Mouse (Mus musculus): ENCODE data around the gene Mien1.

The Mien1 gene

DNA sequence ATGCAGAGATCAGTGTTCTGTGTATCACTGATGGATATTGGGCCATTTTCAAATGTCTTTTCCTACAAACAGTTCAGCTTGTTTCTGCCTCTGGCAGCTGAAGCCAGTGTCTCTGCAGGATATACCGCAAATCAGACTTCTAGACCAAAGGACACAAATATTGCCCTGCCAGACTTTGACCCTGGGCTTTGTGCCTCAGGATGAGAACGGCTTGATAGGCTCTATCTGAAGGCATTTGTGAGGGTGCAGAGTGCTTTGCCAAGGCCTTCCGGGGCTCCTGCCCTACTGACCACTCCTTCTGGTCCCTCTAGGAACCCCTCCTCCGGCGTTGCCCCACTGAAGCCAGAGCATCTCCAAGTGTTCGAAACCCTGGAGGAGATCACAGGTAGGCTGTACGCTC is 12.2 kb downstream of the Mien1 start:
- DNase-seq (ENCODE audit: low read depth, low spot score) = no peak

DNA sequence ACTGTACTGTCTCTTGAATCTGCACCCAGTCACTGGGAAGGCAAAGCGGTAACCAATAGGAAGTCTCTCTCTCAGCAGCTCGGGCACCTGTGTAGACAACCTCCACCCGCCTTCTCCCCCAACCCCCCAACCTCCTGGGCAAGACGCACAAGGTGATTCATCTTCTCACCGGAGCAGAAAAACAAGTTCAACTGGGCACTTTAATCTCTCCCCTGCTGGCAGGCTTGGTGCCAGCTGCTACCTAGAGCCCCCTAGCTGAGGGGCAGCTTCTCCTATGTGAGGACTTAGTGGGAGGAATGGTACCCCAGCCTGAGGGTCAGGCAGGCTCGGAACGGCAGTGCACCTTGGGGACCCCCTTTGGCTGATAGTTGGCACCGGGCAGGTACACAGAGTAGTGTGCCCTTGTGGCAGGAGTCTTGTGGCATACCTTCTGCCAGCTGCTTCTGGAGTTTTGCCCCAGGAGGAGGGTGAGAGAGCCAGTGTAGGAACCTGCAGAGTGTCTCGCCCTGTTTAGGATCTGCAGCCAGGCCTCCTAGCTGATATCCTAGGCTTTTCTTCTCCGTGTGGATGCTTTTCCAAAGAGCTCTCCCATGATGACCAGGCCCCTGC is 19.7 kb downstream of the Mien1 start:
- no peak for DNase-seq (ENCODE audit: low read depth, low spot score)

DNA sequence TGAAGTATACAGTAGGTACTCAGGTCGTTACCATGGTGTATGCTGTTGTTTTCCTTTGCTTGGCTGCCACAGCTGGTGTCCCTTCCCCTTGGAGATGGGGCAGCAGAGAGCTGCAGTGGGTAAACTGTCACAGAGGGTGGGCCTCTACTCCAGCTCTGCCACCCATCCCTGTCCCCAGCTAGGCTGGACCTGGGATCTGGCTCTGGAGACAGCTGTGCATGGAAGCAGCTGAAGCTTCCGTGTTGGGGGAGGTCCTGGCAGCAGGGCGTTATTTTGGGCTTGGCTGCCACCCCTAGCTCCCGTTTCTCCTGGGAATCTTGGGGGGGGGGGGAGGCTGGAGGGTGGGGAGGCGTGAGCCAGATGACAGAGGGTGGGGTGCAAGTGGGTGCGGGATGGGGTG is 20.5 kb downstream of the Mien1 start:
- no peak for DNase-seq (ENCODE audit: low read depth, low spot score)

GRCm38 (mm10) chr11:98417074-98417473 is 21.7 kb downstream of the Mien1 start:
- DNase-seq (ENCODE audit: low read depth, low spot score) = no peak

DNA sequence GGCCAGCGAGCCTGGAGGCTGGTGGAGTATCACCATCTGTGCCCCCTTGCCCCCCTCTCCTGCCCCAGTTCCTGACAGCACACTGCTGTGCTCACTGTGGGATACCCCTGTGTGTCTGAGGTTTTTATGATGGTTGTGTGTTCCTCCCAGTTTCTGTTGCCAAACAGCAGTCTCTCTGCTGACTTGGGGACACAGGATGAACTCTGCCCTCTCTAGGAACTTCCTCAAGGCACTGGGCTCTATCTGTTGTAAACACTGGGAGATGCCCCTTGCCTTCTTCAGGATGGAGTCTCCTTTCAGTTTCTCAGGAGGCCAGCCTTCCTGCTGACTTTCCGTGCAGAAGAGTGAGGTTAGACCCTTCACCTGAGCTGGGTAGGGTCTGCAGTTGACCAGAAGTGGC is 24.6 kb downstream of the Mien1 start:
- DNase-seq (ENCODE audit: low read depth, low spot score) = no peak

DNA sequence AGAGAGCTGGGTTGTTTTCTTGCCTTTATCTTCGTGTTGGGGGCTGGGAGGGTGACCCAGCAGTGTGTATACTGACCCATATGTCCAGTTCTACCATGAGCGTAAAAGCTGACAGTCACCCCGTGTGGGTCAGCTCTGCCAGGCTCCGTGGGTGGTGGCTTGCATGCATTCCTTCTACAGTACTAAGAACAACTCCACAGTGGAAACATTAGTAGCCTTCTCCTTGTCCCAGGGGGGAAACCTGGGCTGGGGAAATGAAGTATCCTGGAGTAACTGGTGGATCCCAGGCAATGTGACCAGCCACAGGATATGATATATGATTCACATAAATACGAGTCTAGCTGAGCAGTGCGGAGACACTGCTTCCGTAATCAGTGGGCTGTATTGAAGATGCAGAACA is 25.1 kb downstream of the Mien1 start:
- no peak for DNase-seq (ENCODE audit: low read depth, low spot score)

GRCm38 (mm10) chr11:98412797-98413301 is 25.9 kb downstream of the Mien1 start:
- peak; percentile 38 for DNase-seq (ENCODE audit: low read depth, low spot score)

DNA sequence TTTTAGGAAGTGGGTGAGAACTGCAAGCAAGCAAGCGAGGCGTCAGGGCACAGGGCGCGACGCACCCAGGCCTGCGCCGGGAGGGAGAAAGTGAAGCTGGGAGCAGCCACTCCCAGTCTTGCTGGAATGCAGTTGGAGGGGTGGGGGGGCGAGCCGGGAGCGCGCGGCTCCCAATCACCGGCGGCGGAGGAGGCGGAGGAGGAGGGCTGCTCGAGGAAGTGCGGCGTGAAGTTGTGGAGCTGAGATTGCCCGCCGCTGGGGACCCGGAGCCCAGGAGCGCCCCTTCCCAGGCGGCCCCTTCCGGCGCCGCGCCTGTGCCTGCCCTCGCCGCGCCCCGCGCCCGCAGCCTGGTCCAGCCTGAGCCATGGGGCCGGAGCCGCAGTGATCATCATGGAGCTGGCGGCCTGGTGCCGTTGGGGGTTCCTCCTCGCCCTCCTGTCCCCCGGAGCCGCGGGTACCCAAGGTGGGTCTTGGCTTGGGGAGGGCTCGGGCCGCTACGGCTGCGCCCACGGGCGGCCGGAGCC is 26.5 kb downstream of the Mien1 start, which contains the start of gene Erbb2:
TSS of gene Erbb2 (plus strand) at position 198 of the 524 bp plus-strand sequence.
- peak; percentile 89 for DNase-seq (ENCODE audit: low read depth, low spot score)

GRCm38 (mm10) chr11:98409341-98409822 is 29.4 kb downstream of the Mien1 start:
- DNase-seq (ENCODE audit: low read depth, low spot score) = peak; percentile 61

DNA sequence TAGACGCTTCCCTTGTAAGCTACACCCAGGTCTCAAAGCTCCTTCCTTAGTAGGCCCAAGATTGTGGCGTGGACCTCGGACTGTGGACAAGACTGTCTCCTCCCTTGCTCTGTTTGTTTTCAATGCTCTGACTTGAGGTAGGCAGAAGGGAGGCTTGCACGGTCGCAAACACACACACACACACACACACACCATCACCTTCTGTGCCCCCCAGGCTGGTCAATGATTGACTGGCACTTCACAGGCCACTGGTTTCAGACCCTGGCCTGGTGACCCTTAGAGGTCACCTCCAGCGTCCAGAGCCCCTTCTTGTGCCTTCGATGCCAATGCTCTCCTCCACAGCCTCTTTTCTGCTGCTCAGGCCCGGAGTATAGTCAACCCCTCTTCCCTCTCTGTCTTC is 29.9 kb downstream of the Mien1 start:
- no peak for DNase-seq (ENCODE audit: low read depth, low spot score)

DNA sequence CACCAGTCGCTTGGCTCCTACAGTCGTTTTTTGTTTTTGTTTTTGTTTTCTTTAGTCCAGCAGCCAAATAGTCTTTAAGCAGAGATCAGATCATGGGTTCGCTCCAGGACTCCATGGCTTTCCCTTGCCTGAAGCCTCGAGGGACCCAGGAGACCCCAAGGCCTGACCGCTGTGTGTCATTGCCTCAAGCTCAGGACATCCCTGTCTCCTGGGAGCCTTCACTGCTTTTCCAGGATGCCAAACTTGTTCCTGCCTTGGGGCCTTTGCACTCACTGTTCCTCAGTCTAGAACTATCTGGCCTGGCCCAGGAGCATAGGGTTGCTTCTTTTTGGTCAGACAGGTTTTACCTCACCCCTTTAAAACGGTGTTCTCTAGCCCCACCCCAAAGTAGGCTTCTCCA is 32.2 kb downstream of the Mien1 start:
- no peak for DNase-seq (ENCODE audit: low read depth, low spot score)

DNA sequence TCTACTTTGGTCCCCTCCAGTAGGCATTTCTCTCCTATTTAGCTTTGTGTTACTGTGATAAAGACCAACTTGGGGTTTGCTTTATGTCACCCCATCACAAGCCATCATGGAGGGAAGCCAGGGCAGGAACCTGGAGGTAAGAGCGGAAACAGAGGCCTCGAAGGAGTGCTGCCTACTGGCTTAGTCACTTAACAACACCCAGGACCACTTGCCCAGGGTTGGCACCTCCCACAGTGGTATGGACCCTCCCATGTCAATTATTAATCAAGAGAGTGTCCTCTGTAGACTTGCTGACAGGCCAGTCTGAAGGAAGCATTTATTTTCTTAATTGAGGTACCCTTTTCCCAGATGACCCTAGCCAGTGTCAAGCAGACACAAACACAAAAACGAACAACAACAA is 38.0 kb downstream of the Mien1 start:
- no peak for DNase-seq (ENCODE audit: low read depth, low spot score)

GRCm38 (mm10) chr11:98400161-98400726 is 38.5 kb downstream of the Mien1 start, which contains the start of gene Pgap3:
Gene Pgap3 (minus strand): TSS chr11:98400490.
- DNase-seq (ENCODE audit: low read depth, low spot score) = peak; percentile 96

- DNase-seq (ENCODE audit: low read depth, low spot score) = no peak
Measured at GRCm38 (mm10) chr11:98397946-98398345, 40.8 kb downstream of the Mien1 start.

DNA sequence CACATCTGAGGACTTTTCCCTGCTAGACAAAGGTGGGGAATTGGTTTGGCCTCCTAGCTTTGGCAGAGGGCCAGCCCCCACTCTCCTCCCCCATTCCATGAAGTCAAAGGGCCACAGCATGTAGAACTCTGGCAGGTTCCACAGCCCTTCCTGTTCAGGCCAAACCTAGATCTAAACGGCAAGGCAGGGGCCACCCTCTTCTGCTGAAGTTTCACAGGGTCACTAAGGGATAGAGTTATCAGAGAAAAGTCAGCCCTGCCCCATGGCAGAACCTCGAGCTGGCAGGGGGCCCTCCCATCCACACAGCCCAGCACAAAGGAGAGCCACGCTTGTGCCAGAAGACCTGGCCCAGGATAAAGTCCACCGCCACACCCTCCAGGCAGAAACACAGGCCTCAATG is 43.8 kb downstream of the Mien1 start:
- DNase-seq (ENCODE audit: low read depth, low spot score) = no peak

- no peak for DNase-seq (ENCODE audit: low read depth, low spot score)
Measured at GRCm38 (mm10) chr11:98394301-98394700, 44.5 kb downstream of the Mien1 start.

GRCm38 (mm10) chr11:98393317-98393716 is 45.5 kb downstream of the Mien1 start:
- no peak for DNase-seq (ENCODE audit: low read depth, low spot score)

GRCm38 (mm10) chr11:98392645-98393044 is 46.1 kb downstream of the Mien1 start:
- DNase-seq (ENCODE audit: low read depth, low spot score) = no peak

- DNase-seq (ENCODE audit: low read depth, low spot score) = no peak
Measured at GRCm38 (mm10) chr11:98392034-98392433, 46.8 kb downstream of the Mien1 start.

GRCm38 (mm10) chr11:98390141-98390540 is 48.6 kb downstream of the Mien1 start:
- DNase-seq (ENCODE audit: low read depth, low spot score) = no peak

DNA sequence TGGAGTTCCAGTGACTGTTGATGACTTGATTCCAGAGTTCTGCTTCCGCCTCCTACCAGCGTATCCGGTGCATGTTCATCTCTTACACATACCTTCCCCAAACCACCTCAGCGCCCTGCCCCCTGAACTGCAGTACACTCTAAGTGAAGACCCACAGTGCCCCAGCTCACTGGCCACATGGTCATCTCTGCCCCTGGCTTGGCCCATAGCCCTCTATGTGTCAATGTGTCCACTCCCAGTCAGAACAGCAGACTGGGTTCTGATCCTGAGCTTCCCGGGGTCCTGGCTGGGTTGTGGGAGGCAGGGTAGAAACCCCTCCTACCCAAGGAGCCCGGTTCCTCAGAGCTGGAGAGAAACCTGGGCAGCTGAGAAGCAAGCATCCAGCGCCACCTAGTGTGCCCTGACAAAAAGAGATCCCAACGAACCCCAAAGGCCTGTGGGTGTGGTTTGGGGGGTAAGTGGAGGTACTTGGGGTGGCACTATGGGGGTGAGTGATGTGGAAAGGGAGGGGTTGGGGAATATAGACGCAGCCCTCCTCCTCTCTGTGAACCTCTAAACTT is 49.5 kb downstream of the Mien1 start:
- DNase-seq (ENCODE audit: low read depth, low spot score) = peak; percentile 60

DNA sequence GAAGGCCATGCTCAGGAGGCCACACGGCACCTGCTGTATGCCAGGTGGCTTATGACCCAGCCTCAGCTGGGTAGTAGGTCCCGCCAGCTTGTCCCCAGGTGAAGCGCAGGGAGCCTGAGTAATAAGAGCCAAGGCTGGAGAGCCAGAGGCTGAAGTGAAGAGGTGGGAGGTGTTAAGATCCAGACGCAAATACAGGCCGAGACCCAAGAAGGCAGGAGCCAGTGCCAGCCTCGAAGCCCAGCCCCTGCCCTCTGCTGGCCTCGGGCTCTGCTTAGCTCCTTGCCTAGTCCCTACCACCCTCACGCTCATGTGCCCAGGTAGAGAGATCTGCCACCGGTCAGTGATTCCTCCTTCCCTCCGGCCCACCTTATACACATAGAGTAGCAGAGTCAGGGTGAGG is 50.5 kb downstream of the Mien1 start:
- no peak for DNase-seq (ENCODE audit: low read depth, low spot score)
